Mouse (Mus musculus) heart, embryonic 13.5 days (tissue): ENCODE results near the gene Srp54b. TPM values are rescaled to one million over a fixed set of nuclear protein-coding genes. Genes with fewer than 3 reads are reported as not detected.
"Not testable (repeated sequence)": the region's sequence is repeated elsewhere in the genome, so short reads cannot be mapped to it uniquely, and the experiment has no call there.

Experiments
- ATAC-seq: fragments of 200-750 bp; cut with Nextera tagmentation; 2 replicates; pipeline ENCODE4 v1.8.0; 2017; ENCODE audit warnings: moderate TSS enrichment; ENCODE audit not compliant: insufficient number of reproducible peaks, low FRiP score, low TSS enrichment; ENCODE audit errors: extremely low read depth
- H3K27ac ChIP-seq: fragments of 300-500 bp; sonication (generic); replicated peaks from 2 replicates; pipeline ENCODE4 v1.5.1; 2015; ENCODE audit warnings: moderate library complexity, mild to moderate bottlenecking, inconsistent platforms
- H3K27me3 ChIP-seq: fragments of 300-500 bp; sonication (generic); replicated peaks from 2 replicates; pipeline ENCODE4 v1.6.1; 2015; ENCODE audit warnings: mild to moderate bottlenecking, inconsistent platforms
- H3K36me3 ChIP-seq: fragments of 300-500 bp; sonication (generic); 2 replicates; pipeline ENCODE4 v1.6.1; 2015; ENCODE audit warnings: mild to moderate bottlenecking, inconsistent platforms
- H3K4me1 ChIP-seq: fragments of 300-500 bp; sonication (generic); 2 replicates; pipeline ENCODE4 v1.6.1; 2015; ENCODE audit warnings: inconsistent platforms
- H3K4me2 ChIP-seq: fragments of 300-500 bp; sonication (generic); 2 replicates; pipeline ENCODE4 v1.6.1; 2015; ENCODE audit warnings: inconsistent platforms, mild to moderate bottlenecking, moderate library complexity
- H3K4me3 ChIP-seq: fragments of 300-500 bp; sonication (generic); 2 replicates; pipeline ENCODE4 v1.5.1; 2015; ENCODE audit warnings: moderate library complexity, mild to moderate bottlenecking, inconsistent platforms
- H3K9ac ChIP-seq: fragments of 300-500 bp; sonication (generic); 2 replicates; pipeline ENCODE4 v1.6.1; 2015; ENCODE audit warnings: inconsistent platforms, mild to moderate bottlenecking, moderate library complexity
- H3K9me3 ChIP-seq: fragments of 300-500 bp; sonication (generic); 2 replicates; pipeline ENCODE4 v1.6.1; 2016; ENCODE audit warnings: inconsistent platforms
- WGBS: fragments of 180-500 bp; shearing (Covaris S2); methylation state at CpG from one replicate; pipeline ENCODE4 v1.1.7; 2015; ENCODE audit warnings: mixed read lengths; 5-methylcytosine and 5-hydroxymethylcytosine counted together
- polyA plus RNA-seq: library from polyadenylated mRNA; unstranded; fragments of >200 nt; fragmentation: Nextera tagmentation; extraction: Ambion mirVana; gene quantifications from 2 replicates; pipeline ENCODE4 v1.2.1, GENCODE M21; 2015

Gene Srp54b
- 38.1 and 43.2 TPM in 2 replicates for polyA plus RNA-seq

DNA sequence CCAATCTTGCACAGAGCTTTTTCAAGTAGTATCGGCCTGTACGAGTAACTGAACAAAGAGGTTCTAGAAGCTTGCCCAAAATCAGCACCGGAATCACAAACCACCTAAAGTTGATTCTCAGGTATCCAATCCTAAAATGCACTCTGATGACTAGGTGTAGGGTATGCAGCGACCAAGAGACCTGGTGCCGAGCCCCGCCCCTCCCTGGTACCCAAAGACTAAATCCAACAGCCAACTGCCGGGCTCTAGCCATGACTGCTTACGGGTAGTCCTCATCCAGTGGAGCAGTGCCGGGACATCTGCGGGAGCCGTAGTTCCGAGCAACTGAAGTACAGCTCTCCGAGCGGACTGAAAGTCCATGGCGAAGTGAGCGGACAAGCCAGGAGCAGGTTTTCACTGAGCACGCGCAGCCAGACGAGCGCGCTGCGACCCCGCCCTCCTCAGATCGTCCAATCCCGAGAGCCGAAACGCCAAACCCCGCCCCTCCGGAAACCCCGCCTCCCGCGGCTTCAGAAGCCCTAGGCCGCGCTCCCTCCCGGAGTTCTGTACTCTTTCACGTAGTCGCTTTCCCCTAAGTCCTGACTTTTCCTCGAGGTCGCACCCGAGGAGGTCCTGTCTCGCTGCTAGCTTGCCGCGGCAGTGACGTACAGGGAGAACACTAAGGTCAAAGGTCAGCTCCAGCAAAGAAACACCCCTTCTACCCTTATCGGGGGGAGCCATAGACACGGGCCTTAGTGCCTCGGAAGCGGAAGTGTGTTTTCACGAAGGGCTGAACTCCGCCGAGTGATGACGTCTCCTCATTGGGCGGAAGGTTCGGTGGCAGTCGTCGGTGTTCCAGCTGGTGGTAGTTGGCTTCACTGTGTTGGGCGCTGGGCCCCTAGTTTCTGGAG lies at the start of gene Srp54b:
TSS of gene Srp54b (plus strand) at position 546 of the 890 bp plus-strand sequence.
- not testable (repeated sequence) for H3K9ac ChIP-seq, H3K4me2 ChIP-seq, H3K27me3 ChIP-seq, H3K27ac ChIP-seq, H3K9me3 ChIP-seq, H3K4me1 ChIP-seq, H3K36me3 ChIP-seq
- peak within 1 kb of the TSS; percentile 41 for H3K4me3 ChIP-seq
- no CpG with 5 or more reads among the region's 57 CpGs for WGBS
- peak; percentile 96 for ATAC-seq

DNA sequence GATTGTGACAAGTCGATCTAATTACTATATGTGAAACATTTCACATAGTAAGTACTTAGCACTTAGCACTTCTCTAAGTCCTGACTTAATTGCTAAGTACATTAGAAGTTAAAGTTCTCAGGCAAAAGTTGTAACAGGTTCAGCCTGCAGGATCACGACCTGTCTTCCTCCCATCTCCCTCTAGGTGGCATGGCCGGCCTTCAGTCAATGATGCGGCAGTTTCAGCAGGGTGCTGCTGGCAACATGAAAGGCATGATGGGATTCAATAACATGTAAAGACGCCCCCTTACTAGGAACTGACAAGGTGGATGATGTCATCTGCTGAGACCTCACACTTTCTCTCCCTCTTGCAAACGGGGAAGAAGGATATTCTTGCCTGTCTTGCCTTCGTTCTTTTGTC lies 42.3 kb upstream of the Srp54b start:
- H3K36me3 ChIP-seq, H3K9me3 ChIP-seq, H3K4me1 ChIP-seq, H3K27me3 ChIP-seq, ATAC-seq, H3K27ac ChIP-seq, H3K4me3 ChIP-seq, H3K9ac ChIP-seq, H3K4me2 ChIP-seq: not testable (repeated sequence)
- WGBS = no CpG with 5 or more reads among the region's 7 CpGs

DNA sequence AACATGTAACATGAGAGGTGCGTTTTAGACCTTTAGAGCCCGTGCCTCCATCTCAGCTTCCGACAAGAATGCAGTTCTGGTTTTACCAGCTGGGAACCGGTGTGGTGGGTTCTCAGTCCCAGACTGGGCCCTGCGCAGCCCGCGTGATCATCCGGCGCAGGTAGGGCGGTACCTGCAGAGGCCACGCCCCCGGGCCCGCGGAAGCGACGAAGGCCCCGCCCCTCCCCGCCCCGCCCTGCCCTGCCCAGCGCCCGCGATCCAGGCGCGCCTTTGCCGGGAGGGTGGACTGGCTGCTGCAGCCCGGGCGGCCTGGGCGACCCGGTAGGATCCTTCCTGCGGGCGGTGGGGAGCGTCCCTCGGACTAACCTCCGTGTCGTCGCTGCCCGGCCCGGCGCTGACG lies 30.7 kb upstream of the Srp54b start, which contains the start of gene Fam177a:
TSS of gene Fam177a (plus strand) at position 228 of the 400 bp plus-strand sequence.
- H3K4me3 ChIP-seq, H3K27me3 ChIP-seq, H3K36me3 ChIP-seq, H3K27ac ChIP-seq, H3K9me3 ChIP-seq, H3K4me2 ChIP-seq, H3K4me1 ChIP-seq, H3K9ac ChIP-seq: not testable (repeated sequence)
- ATAC-seq = peak; percentile 96
- no CpG with 5 or more reads among the region's 40 CpGs for WGBS

DNA sequence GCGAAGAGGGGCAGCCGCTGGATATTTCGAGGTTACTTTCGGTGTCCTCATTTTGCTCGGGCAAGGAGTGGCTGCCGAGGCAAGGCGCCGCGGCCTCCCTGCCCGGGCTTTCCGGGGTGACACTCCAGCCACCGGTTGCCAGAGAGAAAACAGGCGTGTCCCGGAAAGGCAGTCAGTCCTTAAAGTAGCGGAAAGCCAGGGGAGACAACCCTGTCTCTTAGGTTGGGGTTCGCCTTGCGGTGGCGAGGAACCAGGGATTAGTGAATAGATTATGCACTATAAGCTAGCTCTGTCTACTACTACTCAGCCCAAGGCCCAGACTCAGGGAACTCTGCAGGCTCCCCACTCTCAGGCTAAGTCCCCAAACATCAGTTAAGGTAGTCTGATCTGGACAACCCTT lies 30.2 kb upstream of the Srp54b start:
- H3K27ac ChIP-seq, H3K4me3 ChIP-seq, H3K4me2 ChIP-seq, H3K27me3 ChIP-seq, H3K9me3 ChIP-seq, H3K36me3 ChIP-seq, H3K4me1 ChIP-seq, H3K9ac ChIP-seq: not testable (repeated sequence)
- no CpG with 5 or more reads among the region's 18 CpGs for WGBS
- 0 out of 2 replicates have a peak, but pooled peaks have one; percentile 6 for ATAC-seq

DNA sequence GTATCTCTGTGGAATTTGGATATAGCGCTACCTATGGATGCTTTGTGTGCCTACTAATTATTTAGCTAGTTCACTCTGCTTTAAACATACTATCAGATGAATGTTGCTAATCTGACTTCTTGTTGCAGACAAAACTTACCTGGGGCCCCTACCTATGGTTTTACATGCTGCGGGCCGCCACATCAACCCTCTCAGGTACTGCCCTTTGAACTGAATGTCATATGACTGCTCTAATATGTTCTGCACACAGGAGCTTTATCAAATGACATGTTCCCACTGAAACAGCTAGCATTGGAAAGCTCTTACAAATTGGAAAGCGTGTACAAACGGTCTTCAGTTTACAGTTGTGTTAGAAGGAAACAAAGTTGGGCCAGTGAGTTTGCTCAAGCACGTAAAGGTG lies 19.4 kb upstream of the Srp54b start:
- H3K9ac ChIP-seq, H3K27ac ChIP-seq, H3K4me3 ChIP-seq, H3K36me3 ChIP-seq, H3K4me2 ChIP-seq, H3K9me3 ChIP-seq, ATAC-seq, H3K27me3 ChIP-seq, H3K4me1 ChIP-seq: not testable (repeated sequence)
- no CpG with 5 or more reads among the region's 6 CpGs for WGBS

DNA sequence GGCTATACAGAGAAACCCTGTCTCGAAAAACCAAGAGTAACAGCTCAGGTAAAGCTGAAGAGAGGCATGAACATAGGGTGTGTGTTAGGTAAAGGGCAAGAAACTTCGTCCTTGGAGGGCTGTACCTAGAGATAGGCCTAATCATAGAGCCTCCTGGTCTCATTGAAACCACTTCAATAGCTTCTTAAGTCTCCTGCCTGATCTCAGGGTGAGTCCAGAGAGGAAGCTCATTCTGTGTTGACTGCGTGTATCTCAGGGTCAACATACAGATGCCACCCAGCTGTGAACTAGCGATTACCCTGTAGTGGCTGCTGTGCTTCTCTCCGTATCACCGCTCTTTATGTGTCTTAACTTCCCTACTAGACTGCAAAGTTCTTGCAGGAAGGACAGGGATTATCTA lies 17.0 kb upstream of the Srp54b start:
- H3K36me3 ChIP-seq, H3K4me2 ChIP-seq, H3K27ac ChIP-seq, H3K4me3 ChIP-seq, H3K9me3 ChIP-seq, H3K4me1 ChIP-seq, H3K9ac ChIP-seq, ATAC-seq, H3K27me3 ChIP-seq: not testable (repeated sequence)
- no CpG with 5 or more reads among the region's 6 CpGs for WGBS

DNA sequence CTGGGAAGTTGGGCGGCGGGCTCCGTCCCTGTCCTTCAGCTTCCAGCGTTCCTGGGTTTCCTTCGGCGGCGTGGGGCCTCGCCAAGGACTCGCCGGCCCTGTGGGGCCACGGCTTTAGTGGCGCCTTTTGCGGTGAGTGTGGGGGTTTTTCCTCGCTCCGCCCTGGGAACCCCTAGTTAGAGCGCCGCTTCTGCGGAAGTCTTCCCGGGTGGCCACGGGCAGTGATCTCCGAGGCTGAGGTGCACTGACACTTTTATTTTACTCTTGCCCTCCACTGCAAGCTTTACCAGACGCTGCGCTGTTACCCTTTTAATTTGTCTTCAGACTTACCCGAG lies 512 bp downstream of the Srp54b start:
- not testable (repeated sequence) for H3K36me3 ChIP-seq, H3K27ac ChIP-seq, H3K9me3 ChIP-seq, H3K27me3 ChIP-seq, H3K9ac ChIP-seq, H3K4me1 ChIP-seq, H3K4me2 ChIP-seq
- WGBS = 0% methylated on average over 12 of the region's 24 CpGs
- peak; percentile 21; the same call in 1 of the 2 replicates for ATAC-seq
- peak overlapping the region; percentile 41 for H3K4me3 ChIP-seq

DNA sequence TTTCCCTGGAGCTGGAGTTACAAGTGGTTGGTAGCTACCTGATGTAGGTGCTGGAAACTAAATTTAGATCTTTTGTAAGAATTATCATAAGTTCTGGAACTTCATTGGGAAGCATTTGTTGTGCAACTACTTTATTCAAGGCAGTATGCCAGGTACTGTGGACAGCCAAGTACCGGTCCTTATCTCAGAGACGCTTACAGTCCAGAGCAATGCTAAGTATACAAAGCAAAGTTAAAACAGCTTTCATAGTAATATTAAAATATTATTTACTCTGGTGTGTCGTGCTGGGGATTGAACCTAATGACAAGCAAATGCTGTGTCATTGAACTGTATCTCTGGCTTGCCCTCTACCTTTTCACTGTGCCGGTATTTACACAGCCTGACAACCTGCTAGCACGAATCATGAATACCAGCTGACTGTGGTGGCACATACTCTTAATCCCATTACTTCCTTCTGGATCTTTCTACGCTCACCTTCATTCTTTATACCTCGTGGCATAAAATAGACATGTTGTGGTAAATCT lies 12.2 kb downstream of the Srp54b start:
- not testable (repeated sequence) for H3K4me2 ChIP-seq, H3K4me3 ChIP-seq, H3K9ac ChIP-seq, H3K4me1 ChIP-seq, ATAC-seq, H3K27me3 ChIP-seq, H3K9me3 ChIP-seq, H3K36me3 ChIP-seq, H3K27ac ChIP-seq
- no CpG with 5 or more reads among the region's 7 CpGs for WGBS

DNA sequence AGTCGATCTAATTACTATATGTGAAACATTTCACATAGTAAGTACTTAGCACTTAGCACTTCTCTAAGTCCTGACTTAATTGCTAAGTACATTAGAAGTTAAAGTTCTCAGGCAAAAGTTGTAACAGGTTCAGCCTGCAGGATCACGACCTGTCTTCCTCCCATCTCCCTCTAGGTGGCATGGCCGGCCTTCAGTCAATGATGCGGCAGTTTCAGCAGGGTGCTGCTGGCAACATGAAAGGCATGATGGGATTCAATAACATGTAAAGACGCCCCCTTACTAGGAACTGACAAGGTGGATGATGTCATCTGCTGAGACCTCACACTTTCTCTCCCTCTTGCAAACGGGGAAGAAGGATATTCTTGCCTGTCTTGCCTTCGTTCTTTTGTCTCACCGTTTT lies 32.8 kb downstream of the Srp54b start:
- not testable (repeated sequence) for H3K4me1 ChIP-seq, H3K9ac ChIP-seq, H3K4me2 ChIP-seq, H3K27ac ChIP-seq, H3K4me3 ChIP-seq, H3K9me3 ChIP-seq, ATAC-seq, H3K36me3 ChIP-seq, H3K27me3 ChIP-seq
- no CpG with 5 or more reads among the region's 8 CpGs for WGBS

DNA sequence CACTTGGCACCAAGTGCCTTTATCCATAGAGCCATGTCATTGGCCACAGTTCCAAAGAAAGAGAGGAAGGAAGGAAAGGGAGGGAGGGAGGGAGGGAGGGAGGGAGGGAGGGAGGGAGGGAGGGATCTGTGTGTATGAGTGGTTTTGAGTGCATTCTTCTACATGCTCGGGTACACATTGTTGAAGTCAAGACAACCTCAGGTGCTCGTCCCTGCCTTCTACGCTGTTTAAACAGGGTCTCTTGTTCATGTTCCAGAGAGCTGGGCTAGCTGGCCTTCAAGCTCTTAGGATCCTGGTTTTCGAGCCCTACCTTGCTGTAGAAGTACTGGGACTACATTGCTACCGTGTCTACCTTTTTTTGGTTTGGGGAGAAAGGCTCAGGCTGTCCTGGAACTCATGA lies 34.2 kb downstream of the Srp54b start:
- not testable (repeated sequence) for H3K4me3 ChIP-seq, H3K9ac ChIP-seq, H3K27ac ChIP-seq, H3K36me3 ChIP-seq, ATAC-seq, H3K4me1 ChIP-seq, H3K4me2 ChIP-seq, H3K9me3 ChIP-seq, H3K27me3 ChIP-seq
- no CpG with 5 or more reads among the region's 5 CpGs for WGBS

DNA sequence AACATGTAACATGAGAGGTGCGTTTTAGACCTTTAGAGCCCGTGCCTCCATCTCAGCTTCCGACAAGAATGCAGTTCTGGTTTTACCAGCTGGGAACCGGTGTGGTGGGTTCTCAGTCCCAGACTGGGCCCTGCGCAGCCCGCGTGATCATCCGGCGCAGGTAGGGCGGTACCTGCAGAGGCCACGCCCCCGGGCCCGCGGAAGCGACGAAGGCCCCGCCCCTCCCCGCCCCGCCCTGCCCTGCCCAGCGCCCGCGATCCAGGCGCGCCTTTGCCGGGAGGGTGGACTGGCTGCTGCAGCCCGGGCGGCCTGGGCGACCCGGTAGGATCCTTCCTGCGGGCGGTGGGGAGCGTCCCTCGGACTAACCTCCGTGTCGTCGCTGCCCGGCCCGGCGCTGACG lies 44.4 kb downstream of the Srp54b start, which contains the start of gene 1700047I17Rik2:
TSS of gene 1700047I17Rik2 (plus strand) at position 287 of the 400 bp plus-strand sequence.
- ATAC-seq = peak; percentile 95
- H3K4me2 ChIP-seq, H3K4me1 ChIP-seq, H3K27me3 ChIP-seq, H3K36me3 ChIP-seq, H3K9ac ChIP-seq, H3K4me3 ChIP-seq, H3K9me3 ChIP-seq, H3K27ac ChIP-seq: not testable (repeated sequence)
- no CpG with 5 or more reads among the region's 40 CpGs for WGBS

DNA sequence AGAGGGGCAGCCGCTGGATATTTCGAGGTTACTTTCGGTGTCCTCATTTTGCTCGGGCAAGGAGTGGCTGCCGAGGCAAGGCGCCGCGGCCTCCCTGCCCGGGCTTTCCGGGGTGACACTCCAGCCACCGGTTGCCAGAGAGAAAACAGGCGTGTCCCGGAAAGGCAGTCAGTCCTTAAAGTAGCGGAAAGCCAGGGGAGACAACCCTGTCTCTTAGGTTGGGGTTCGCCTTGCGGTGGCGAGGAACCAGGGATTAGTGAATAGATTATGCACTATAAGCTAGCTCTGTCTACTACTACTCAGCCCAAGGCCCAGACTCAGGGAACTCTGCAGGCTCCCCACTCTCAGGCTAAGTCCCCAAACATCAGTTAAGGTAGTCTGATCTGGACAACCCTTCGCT lies 44.9 kb downstream of the Srp54b start:
- H3K36me3 ChIP-seq, H3K4me2 ChIP-seq, H3K9ac ChIP-seq, H3K9me3 ChIP-seq, H3K27me3 ChIP-seq, H3K4me1 ChIP-seq, H3K4me3 ChIP-seq, H3K27ac ChIP-seq: not testable (repeated sequence)
- no CpG with 5 or more reads among the region's 18 CpGs for WGBS
- peak; percentile 38 for ATAC-seq
